Mouse (Mus musculus): ENCODE results near the gene Wasf2.

Gene Wasf2

DNA sequence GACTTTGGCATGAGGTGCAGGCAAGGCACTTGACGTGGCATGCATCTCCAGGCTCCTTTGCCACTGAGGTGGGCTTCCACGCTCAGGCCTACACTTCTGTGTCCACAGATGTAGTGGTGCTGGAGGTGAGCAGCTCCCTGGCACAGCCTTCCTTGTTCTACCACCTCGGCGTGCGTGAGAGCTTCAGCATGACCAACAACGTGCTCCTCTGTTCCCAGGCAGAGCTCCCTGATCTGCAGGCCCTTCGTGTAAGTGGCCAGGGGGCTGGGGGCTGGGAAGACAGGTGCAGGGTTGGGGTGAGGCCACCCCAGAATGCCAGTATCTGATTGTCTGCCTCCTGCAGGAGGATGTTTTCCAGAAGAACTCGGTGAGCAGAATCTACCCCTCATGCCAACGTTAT, 112.4 kb downstream of the Wasf2 start:
- no peak for DNase-seq

DNA sequence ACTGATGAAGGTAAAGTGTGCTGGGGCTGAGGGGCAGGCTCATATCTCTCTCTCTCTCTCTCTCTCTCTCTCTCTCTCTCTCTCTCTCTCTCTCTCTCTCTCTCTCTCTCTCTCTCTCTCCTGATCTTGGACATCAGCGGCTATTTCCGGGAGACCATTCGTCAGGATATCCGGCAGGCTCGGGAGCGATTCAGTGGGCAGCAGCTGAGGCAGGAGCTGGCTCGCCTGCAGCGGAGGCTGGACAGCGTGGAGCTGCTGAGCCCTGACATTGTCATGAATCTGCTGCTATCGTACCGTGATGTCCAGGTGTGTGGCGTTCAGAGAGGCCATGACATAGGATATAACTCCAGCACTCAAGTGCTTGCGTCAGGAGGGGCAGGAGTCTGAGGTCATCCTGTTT, 113.2 kb downstream of the Wasf2 start:
- DNase-seq: no peak

DNA sequence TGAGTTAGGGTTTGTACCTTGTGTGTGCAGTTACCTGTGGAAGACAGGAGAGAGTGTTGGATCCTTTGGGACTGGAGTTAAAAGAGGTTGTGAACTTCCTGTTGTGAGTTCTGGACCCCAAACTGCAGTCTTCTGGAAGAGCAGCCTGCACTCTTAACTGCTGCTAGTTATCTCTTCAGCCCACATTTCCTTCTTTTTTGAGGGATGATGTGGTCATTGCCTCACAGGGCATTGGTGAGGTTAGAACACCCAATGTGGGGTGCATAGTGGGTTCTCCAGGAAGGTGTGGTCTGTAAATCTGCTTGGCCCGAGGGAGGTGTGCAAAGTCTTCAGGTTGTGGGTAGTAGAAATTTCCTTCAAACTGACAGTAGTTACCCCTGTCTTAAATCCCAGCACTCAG, 114.0 kb downstream of the Wasf2 start:
- DNase-seq: no peak

DNA sequence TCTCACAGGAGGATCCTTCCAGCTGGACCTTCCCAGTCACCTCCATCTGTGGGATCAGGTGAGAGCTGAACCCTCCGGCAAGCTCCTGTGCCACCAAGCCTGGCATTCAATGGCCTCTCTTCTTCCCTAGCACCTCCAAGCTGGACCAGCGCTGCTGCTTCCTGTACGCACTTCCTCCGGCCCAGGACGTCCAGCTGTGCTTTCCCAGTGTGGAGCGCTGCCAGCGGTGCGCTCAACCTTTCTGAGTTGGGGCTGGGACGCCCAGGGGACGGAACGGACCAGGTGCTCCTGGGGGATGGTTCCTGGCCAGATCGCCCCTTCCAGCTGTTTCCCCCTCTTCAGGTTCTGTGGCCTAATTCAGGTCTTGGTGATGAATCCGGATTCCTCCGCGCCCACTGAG, 116.8 kb downstream of the Wasf2 start:
- DNase-seq: no peak

DNA sequence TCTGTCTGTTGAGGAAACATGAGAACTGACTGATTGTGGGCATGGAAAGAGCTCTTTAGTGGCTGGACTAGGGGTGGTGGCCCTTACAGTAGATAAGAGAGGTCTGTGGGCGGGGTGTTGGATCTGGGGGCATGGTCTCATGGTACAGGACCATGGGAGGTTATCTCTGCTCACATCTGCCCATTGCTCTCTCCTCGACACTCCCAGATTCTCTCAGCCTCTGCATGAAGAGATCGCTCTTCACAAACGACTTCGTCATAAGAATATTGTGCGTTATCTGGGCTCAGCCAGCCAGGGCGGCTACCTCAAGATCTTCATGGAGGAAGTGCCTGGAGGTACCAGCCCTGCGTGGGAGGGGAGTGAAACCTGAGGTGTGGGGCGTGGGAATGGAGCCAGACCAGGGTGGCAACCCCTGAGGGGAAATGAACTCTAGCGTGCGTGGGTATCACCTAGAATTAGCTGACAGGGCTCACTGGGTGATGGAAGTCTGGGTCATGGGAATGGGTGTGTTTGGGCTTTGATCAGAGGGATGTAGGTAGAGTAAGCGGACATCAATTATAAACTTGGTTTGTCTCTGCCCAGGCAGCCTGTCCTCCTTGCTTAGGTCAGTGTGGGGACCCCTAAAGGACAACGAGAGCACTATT, 117.6 kb downstream of the Wasf2 start:
- no peak for DNase-seq

Data from kidney, adult 9 months (tissue).